ENCODE assay signal across 23 mouse cellular contexts in genomic region chr13:14302921-14303320, GRCm38 (mm10).
DNase-seq lines count a peak whose midpoint lies in the region; ATAC-seq and TF ChIP-seq lines count a peak whose summit lies in the region.
"Had no signal": no experiment of that assay in that cellular context is flagged by ENCODE, and none has a peak within 500 bp of the region (broad histone marks: within the 10 kb centered on the region; RNA-seq: fewer than 3 reads in every experiment).

No protein-coding gene starts in this region.

- TF ChIP-seq CTCF in kidney, postnatal 0 days (IDR thresholded peaks at IDR 0.05; ENCODE audit: low read depth) = peak; percentile 23; the same call in 1 of the 2 replicates
- TF ChIP-seq CTCF in E14TG2a.4 (conservative IDR thresholded peaks at IDR 0.05; ENCODE audit: low read length) = peak; percentile 34

- no peaks in the 10 kb centered on the region for H3K4me1 ChIP-seq in kidney, postnatal 0 days (replicated peaks; ENCODE audit: insufficient read depth, low read length)
- no peaks in the 10 kb centered on the region for H3K4me1 ChIP-seq in E14TG2a.4 (replicated peaks; ENCODE audit: low read depth, low read length)
- H3K4me1 ChIP-seq in heart, embryonic 11.5 days (ENCODE audit: control insufficient read depth, insufficient read depth, low read length) = no peaks in the 10 kb centered on the region
- H3K4me1 ChIP-seq: forebrain, embryonic 10.5 days; heart, embryonic 10.5 days; hindbrain, embryonic 12.5 days; limb, embryonic 13.5 days had no signal

- no peak for ATAC-seq in kidney, postnatal 0 days (replicated peaks; ENCODE audit: low FRiP score, low read depth)
- ATAC-seq in heart, embryonic 11.5 days (replicated peaks; ENCODE audit: insufficient number of reproducible peaks, low FRiP score, low TSS enrichment) = no peak
- ATAC-seq: forebrain, postnatal 0 days; inflammation-experienced regulatory T-cells, adult 6 months; midbrain, embryonic 16.5 days had no signal

- H3K27me3 ChIP-seq in kidney, postnatal 0 days (ENCODE audit: insufficient read depth, low read length) = no peaks in the 10 kb centered on the region
- no peaks in the 10 kb centered on the region for H3K27me3 ChIP-seq in E14TG2a.4 (ENCODE audit: insufficient read depth, low read length)
- H3K27me3 ChIP-seq in heart, embryonic 11.5 days (ENCODE audit: control insufficient read depth, insufficient read depth, low read length) = no peaks in the 10 kb centered on the region
- H3K27me3 ChIP-seq: hindbrain, embryonic 12.5 days; limb, embryonic 13.5 days had no signal

- H3K9me3 ChIP-seq in kidney, postnatal 0 days (replicated peaks; ENCODE audit: low read length) = no peaks in the 10 kb centered on the region
- H3K9me3 ChIP-seq in E14TG2a.4 (ENCODE audit: low read length) = no peaks in the 10 kb centered on the region
- H3K9me3 ChIP-seq in heart, embryonic 11.5 days (replicated peaks; ENCODE audit: control insufficient read depth, low read length) = no peaks in the 10 kb centered on the region
- H3K9me3 ChIP-seq: forebrain, embryonic 10.5 days; heart, embryonic 10.5 days; hindbrain, embryonic 12.5 days; limb, embryonic 13.5 days had no signal

- H3K9ac ChIP-seq in kidney, postnatal 0 days (ENCODE audit: low read depth, low read length) = no peak overlapping the region
- H3K9ac ChIP-seq in heart, embryonic 11.5 days (ENCODE audit: low read depth, low read length) = no peak overlapping the region
- H3K9ac ChIP-seq: forebrain, postnatal 0 days; hindbrain, embryonic 12.5 days; limb, embryonic 13.5 days had no signal

- H3K36me3 ChIP-seq in kidney, postnatal 0 days (ENCODE audit: insufficient read depth, low read length) = no peaks in the 10 kb centered on the region
- no peaks in the 10 kb centered on the region for H3K36me3 ChIP-seq in E14TG2a.4 (ENCODE audit: insufficient read depth, low read length)
- no peaks in the 10 kb centered on the region for H3K36me3 ChIP-seq in heart, embryonic 11.5 days (ENCODE audit: control insufficient read depth, insufficient read depth, low read length)
- H3K36me3 ChIP-seq: forebrain, embryonic 10.5 days; heart, embryonic 10.5 days; limb, embryonic 13.5 days had no signal

- 61% methylated on average over 2 of the region's 2 CpGs for WGBS in kidney, postnatal 0 days
- WGBS in heart, embryonic 11.5 days (ENCODE audit: insufficient replicate concordance) = 38% methylated on average over 2 of the region's 2 CpGs

- no peak for DNase-seq in kidney, postnatal 0 days (ENCODE audit: low spot score)
- no peak for DNase-seq in kidney, postnatal 36 days
- DNase-seq in ZHBTc4 (ENCODE audit: low read depth, low spot score) = peak; percentile 51
- DNase-seq in retina, postnatal 1 day = peak; percentile 4
- DNase-seq in testis, postnatal 14 days (ENCODE audit: low spot score) = no peak
- DNase-seq: adrenal gland, postnatal 14 days; B cell, adult 2 months; cerebellum, adult 18-20 months; cerebellum, postnatal 25 days; forebrain, postnatal 0 days; heart, postnatal 14 days; kidney, adult 9 months; kidney, postnatal 4 days; lung, adult 18-20 months; thymus, postnatal 4 days had no signal

- no peak overlapping the region for H3K4me2 ChIP-seq in kidney, postnatal 0 days (ENCODE audit: low read length)
- H3K4me2 ChIP-seq in heart, embryonic 11.5 days = no peak overlapping the region
- H3K4me2 ChIP-seq: hindbrain, embryonic 12.5 days; limb, embryonic 13.5 days had no signal

- no peak overlapping the region for H3K4me3 ChIP-seq in kidney, postnatal 0 days (replicated peaks; ENCODE audit: low read depth, low read length)
- H3K4me3 ChIP-seq in E14TG2a.4 (replicated peaks; ENCODE audit: low read length) = no peak overlapping the region
- H3K4me3 ChIP-seq in heart, embryonic 11.5 days (ENCODE audit: low read depth, low read length) = no peak overlapping the region
- H3K4me3 ChIP-seq: forebrain, embryonic 10.5 days; heart, embryonic 10.5 days; hindbrain, embryonic 12.5 days; limb, embryonic 13.5 days had no signal

- no peak overlapping the region for H3K27ac ChIP-seq in kidney, postnatal 0 days
- H3K27ac ChIP-seq in heart, embryonic 11.5 days (ENCODE audit: low read depth, low read length) = no peak overlapping the region
- H3K27ac ChIP-seq: forebrain, embryonic 10.5 days; heart, embryonic 10.5 days; hindbrain, embryonic 12.5 days; limb, embryonic 13.5 days had no signal

Comparison
In these comparisons a context has a peak if more than half of its experiments do, and no peak if none do; other contexts are left out.
1. DNase-seq: peak in ZHBTc4 (single experiment) and retina, postnatal 1 day (single experiment); none in kidney, postnatal 0 days (single experiment), kidney, postnatal 36 days (0 of 2) and testis, postnatal 14 days (single experiment).